Mouse (Mus musculus) hindbrain, embryonic 11.5 days (tissue): ENCODE results near the gene Gpd2. TPM values are rescaled to one million over a fixed set of nuclear protein-coding genes. Genes with fewer than 3 reads are reported as not detected.

Source experiments
- ATAC-seq: fragments of 200-750 bp; cut with Nextera tagmentation; 2 replicates; pipeline ENCODE4 v1.8.0; 2017; ENCODE audit warnings: mild to moderate bottlenecking, moderate TSS enrichment, moderate library complexity; ENCODE audit not compliant: low FRiP score
- DNase-seq: peaks from one replicate; pipeline ENCODE4 v3.0.0-alpha.2; 2015; ENCODE audit warnings: low spot score
- H3K27ac ChIP-seq: fragments of 300-500 bp; sonication (generic); 2 replicates; pipeline ENCODE4 v1.5.1; 2014; ENCODE audit warnings: mild to moderate bottlenecking, low read depth, low read length
- H3K27me3 ChIP-seq: fragments of 300-500 bp; sonication (generic); 2 replicates; pipeline ENCODE4 v1.6.1; 2014; ENCODE audit warnings: mild to moderate bottlenecking, low read length, moderate library complexity, mixed read lengths; ENCODE audit not compliant: control insufficient read depth, insufficient read depth
- H3K36me3 ChIP-seq: fragments of 300-500 bp; sonication (generic); 2 replicates; pipeline ENCODE4 v1.6.1; 2014; ENCODE audit warnings: mild to moderate bottlenecking, low read length, moderate library complexity, mixed read lengths; ENCODE audit not compliant: control insufficient read depth, insufficient read depth
- H3K4me1 ChIP-seq: fragments of 300-500 bp; sonication (generic); replicated peaks from 2 replicates; pipeline ENCODE4 v1.6.1; 2014; ENCODE audit warnings: low read length, mixed read lengths; ENCODE audit not compliant: control insufficient read depth, insufficient read depth
- H3K4me2 ChIP-seq: fragments of 300-500 bp; sonication (generic); replicated peaks from 2 replicates; pipeline ENCODE4 v1.6.1; 2014; ENCODE audit warnings: mild to moderate bottlenecking, low read depth, low read length
- H3K4me3 ChIP-seq: fragments of 300-500 bp; sonication (generic); 2 replicates; pipeline ENCODE4 v1.5.1; 2014; ENCODE audit warnings: low read depth, low read length
- H3K9ac ChIP-seq: fragments of 300-500 bp; sonication (generic); 2 replicates; pipeline ENCODE4 v1.6.1; 2014; ENCODE audit warnings: low read depth, low read length
- H3K9me3 ChIP-seq: fragments of 300-500 bp; sonication (generic); 2 replicates; pipeline ENCODE4 v1.6.1; 2016; ENCODE audit warnings: low read length; ENCODE audit not compliant: control insufficient read depth
- WGBS: fragments of 180-500 bp; shearing (Covaris S2); extraction: QIAGEN DNeasy Blood & Tissue Kit; methylation state at CpG from one replicate; pipeline ENCODE4 v1.1.7; 2014; 5-methylcytosine and 5-hydroxymethylcytosine counted together
- polyA plus RNA-seq: library from polyadenylated mRNA; unstranded; fragments of >200 nt; fragmentation: Nextera tagmentation; extraction: Ambion mirVana; gene quantifications from 2 replicates; pipeline ENCODE4 v1.2.1, GENCODE M21; 2014

Gene Gpd2
- polyA plus RNA-seq, 1 experiment from 2014 or later, result 18.2 TPM

DNA sequence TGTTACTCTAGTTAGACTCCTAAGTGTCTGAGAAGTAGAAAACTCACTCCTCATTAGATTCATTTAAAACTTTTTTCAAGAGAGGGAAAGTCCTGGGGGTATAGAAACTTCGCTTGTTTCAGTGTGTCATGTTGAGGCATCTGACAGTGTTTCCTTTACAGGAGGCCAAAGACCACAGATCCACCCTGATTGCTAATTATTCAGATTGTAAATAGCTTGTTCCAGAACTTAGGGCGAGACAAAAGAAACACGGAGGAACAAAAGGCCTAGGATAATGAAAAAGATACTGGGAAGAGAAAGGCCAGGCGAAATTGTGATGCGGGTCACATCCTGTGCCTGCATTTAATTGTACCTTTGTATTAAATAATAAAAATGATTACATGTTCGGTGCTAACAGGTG is 96.0 kb downstream of the Gpd2 start:
- Histone ChIP-seq H3K36me3 (no peaks in the 10 kb centered on the region), H3K27me3 (no peaks in the 10 kb centered on the region), H3K27ac (no peak overlapping the region), H3K9ac (no peak overlapping the region), H3K4me2 (no peak overlapping the region), H3K4me1 (no peaks in the 10 kb centered on the region), H3K9me3 (no peaks in the 10 kb centered on the region), H3K4me3 (no peak overlapping the region)
- WGBS, result 66% methylated on average over 6 of the region's 6 CpGs
- DNase-seq, result no peak
- ATAC-seq, result no peak

DNA sequence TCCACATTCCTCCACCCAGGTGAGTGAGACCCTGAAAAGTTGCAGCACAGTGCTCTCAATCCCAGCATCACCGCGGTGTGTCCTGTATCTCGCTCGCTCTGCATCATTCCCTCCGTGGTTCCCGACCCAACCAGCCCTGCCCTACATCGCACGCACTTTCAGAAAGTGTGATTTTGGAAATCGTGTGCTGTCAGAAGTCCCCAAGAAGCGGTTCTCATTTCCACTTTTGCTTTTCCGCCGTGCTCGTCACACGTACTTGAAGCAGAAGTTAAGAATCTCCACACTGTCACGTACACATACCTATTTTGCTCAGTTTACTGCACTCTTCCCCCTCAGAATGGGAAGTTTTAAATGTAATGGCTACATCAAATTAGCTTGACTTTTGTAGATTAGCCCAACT is 98.0 kb downstream of the Gpd2 start:
- Histone ChIP-seq H3K27me3 (no peaks in the 10 kb centered on the region), H3K4me2 (no peak overlapping the region), H3K27ac (no peak overlapping the region), H3K9ac (no peak overlapping the region), H3K4me3 (no peak overlapping the region), H3K9me3 (no peaks in the 10 kb centered on the region), H3K4me1 (no peaks in the 10 kb centered on the region), H3K36me3 (no peaks in the 10 kb centered on the region)
- ATAC-seq (no peak), DNase-seq (no peak)
- WGBS, result 93% methylated on average over 15 of the region's 15 CpGs

DNA sequence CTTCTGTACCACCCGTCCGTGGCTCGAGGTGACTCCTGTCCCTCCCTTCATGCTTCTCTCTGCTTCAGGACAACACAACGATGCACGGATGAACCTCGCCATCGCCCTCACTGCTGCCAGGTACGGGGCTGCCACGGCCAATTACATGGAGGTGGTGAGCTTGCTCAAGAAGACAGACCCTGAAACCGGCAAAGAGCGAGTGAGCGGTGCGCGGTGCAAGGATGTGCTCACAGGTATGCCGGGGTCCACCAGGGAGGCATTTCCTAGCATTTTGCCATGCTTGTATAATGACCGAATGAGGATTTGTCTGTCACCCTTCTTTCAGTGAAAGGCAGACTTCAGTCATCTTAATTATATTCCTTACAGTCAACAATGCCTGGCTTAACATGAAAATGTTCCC is 101.3 kb downstream of the Gpd2 start:
- no peak overlapping the region for H3K4me2 ChIP-seq
- H3K27me3 ChIP-seq, result no peaks in the 10 kb centered on the region
- no peak overlapping the region for H3K4me3 ChIP-seq
- no peaks in the 10 kb centered on the region for H3K4me1 ChIP-seq
- no peaks in the 10 kb centered on the region for H3K36me3 ChIP-seq
- no peak overlapping the region for H3K9ac ChIP-seq
- DNase-seq (no peak), ATAC-seq (no peak)
- 94% methylated on average over 16 of the region's 16 CpGs for WGBS
- no peaks in the 10 kb centered on the region for H3K9me3 ChIP-seq
- H3K27ac ChIP-seq, result no peak overlapping the region

DNA sequence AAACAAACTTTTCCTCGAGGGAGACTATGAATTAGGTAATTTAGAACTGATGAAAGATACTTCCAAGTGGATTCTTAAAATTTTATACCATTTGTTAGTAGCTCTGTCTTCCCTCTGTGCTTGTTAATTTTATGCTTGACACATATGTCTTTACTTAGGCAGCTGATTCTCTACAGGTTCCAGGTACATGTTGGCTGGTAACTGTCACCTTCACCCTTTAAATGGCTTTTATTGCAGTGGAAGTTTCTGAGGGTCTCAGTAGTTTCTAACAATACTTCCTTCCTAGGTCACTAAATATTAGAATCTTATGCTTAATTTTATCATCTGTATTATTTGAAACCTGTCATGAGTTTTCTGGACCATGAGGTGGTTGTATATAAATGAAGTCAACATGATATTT is 105.5 kb downstream of the Gpd2 start:
- H3K9ac ChIP-seq, result no peak overlapping the region
- H3K4me3 ChIP-seq, result no peak overlapping the region
- no peak overlapping the region for H3K27ac ChIP-seq
- H3K4me1 ChIP-seq, result no peaks in the 10 kb centered on the region
- no peaks in the 10 kb centered on the region for H3K27me3 ChIP-seq
- no peak overlapping the region for H3K4me2 ChIP-seq
- 50% methylated on average over 1 of the region's 1 CpGs for WGBS
- no peak for ATAC-seq
- no peak for DNase-seq
- H3K9me3 ChIP-seq, result no peaks in the 10 kb centered on the region
- no peaks in the 10 kb centered on the region for H3K36me3 ChIP-seq

DNA sequence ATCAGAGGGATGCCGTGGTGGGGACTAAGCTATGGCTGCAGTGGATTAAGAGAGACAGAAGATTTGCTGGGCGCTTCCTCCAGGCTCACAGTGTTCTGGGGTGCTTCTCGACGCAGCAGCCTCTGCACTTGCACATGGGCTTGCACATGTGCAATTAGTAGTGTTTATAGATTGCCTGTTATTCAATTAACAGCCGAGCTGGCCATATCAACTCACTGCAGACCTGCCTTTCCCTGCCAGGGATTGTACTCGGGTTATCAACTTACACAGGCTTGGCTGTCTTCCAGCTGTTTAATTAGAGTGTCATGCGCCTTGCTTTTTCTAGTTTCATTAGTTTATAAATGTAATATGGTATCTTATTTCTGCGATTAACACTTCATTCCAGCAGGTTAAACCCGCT is 113.2 kb downstream of the Gpd2 start:
- Histone ChIP-seq H3K9me3 (no peaks in the 10 kb centered on the region), H3K9ac (no peak overlapping the region), H3K4me3 (no peak overlapping the region), H3K4me1 (no peaks in the 10 kb centered on the region), H3K4me2 (no peak overlapping the region), H3K36me3 (no peaks in the 10 kb centered on the region), H3K27ac (no peak overlapping the region), H3K27me3 (no peaks in the 10 kb centered on the region)
- ATAC-seq, result no peak
- 85% methylated on average over 9 of the region's 9 CpGs for WGBS
- no peak for DNase-seq

DNA sequence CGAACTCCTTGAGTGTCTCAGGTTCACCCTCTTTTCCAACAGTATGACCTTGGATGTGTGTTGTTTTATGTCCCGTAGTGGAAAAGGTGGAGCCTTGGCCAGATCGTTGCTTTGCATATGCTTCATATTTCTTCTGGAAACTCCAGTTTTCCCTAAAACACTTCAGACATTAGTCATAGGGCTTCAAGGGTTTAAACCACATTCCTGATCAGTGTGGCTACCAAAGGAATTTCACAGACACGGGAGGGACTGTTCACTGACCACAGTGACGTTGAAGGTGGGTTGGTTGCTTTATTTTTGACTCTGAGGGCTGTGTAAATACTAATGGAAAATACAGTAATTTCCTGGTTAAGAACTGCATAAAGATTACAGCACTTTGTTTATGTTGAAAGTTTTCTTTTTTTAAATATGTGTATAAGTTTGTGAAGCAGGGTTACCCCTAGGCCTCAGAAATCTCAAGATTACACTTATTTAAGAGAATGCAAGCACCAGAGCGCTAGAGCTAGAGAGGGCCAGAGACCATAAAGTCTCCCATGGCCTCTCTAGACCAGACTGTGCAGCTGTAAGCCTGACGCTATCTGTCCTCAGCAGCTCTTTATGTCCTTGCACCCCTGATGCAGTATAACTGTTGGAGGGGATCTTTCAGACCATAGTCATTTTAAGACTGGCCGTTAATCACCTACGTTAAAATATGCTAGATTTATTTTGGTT is 116.4 kb downstream of the Gpd2 start:
- no peak overlapping the region for H3K4me3 ChIP-seq
- DNase-seq (no peak), ATAC-seq (no peak)
- no peaks in the 10 kb centered on the region for H3K36me3 ChIP-seq
- H3K9me3 ChIP-seq, result no peaks in the 10 kb centered on the region
- H3K27ac ChIP-seq, result no peak overlapping the region
- no peak overlapping the region for H3K4me2 ChIP-seq
- no peaks in the 10 kb centered on the region for H3K4me1 ChIP-seq
- H3K27me3 ChIP-seq, result no peaks in the 10 kb centered on the region
- H3K9ac ChIP-seq, result no peak overlapping the region
- WGBS, result 93% methylated on average over 9 of the region's 9 CpGs

DNA sequence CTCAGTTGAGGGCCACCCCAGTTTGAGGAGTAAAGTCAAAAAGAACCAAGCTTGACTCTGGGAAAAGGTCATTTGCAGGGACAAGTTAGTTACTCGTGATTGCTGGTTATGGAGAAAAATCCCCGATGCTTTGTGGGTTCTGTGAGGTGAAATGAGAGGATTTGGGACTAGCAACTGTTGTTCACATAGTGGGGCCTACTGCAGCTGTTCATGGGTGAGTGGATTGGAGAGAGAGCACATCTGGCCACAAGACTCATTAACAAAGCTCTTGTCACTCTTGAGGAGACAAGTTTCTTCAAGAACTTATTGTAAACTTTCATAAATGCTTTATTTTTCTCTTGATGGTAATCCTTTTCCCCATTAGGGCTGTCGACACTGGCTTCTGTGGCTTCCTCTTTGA is 117.4 kb downstream of the Gpd2 start:
- Histone ChIP-seq H3K9ac (no peak overlapping the region), H3K4me3 (no peak overlapping the region), H3K4me1 (no peaks in the 10 kb centered on the region), H3K9me3 (no peaks in the 10 kb centered on the region), H3K36me3 (no peaks in the 10 kb centered on the region), H3K27ac (no peak overlapping the region), H3K4me2 (no peak overlapping the region), H3K27me3 (no peaks in the 10 kb centered on the region)
- ATAC-seq, result no peak
- no peak for DNase-seq
- 85% methylated on average over 3 of the region's 3 CpGs for WGBS

DNA sequence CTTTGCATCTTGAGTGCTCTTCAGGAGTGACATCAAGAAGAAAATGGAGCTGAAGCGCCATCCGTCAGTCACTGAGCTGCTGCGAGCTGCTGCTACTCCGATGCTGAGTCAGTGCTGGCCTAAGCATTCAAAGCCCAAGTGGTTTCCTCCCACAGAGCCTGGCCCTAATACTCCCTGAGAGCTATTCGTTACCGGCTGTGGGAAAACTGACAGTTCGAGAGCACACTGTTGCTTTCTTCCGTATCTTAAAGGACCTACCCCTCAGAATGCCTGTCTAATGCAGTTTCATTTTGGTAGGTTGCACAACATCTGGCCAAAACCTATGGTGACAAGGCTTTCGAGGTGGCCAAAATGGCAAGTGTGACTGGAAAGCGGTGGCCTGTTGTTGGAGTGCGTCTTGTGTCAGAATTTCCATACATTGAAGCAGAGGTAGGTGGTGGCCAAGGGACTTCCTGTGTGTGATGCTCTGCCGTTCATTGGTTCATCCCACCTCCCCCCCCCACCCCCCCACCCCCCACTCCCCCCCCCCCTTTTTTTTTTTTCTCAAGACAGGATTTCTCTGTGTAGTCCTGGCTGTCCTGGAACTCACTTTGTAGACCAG is 118.9 kb downstream of the Gpd2 start:
- Histone ChIP-seq H3K9ac (no peak overlapping the region), H3K4me1 (no peaks in the 10 kb centered on the region), H3K36me3 (no peaks in the 10 kb centered on the region), H3K27me3 (no peaks in the 10 kb centered on the region), H3K4me3 (no peak overlapping the region), H3K9me3 (no peaks in the 10 kb centered on the region), H3K27ac (no peak overlapping the region), H3K4me2 (no peak overlapping the region)
- ATAC-seq, result no peak
- no peak for DNase-seq
- WGBS, result 84% methylated on average over 12 of the region's 12 CpGs

DNA sequence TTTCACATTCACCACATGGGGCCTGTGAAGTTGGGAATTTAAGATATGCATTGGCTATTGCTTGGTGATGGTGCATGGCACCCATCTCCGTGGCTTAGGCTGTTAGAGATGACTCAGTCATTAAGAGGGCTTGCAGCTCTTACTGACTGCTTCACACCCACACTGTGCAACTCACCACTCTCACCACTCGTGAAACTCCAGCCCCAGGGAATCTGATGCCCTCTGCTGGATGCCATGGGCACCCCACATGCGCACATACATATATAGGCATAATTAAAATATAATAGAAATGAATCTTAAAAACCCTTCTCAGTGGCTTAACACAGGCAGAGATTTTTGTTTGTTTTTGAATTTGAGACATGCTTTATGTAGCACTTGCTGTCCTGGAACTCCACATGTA is 125.1 kb downstream of the Gpd2 start:
- no peak for ATAC-seq

More for the DNA sequence above, 125.1 kb downstream of the Gpd2 start:
- 89% methylated on average over 3 of the region's 3 CpGs for WGBS
- Histone ChIP-seq H3K9ac (no peak overlapping the region), H3K4me3 (no peak overlapping the region), H3K9me3 (no peaks in the 10 kb centered on the region), H3K36me3 (no peaks in the 10 kb centered on the region), H3K4me2 (no peak overlapping the region), H3K27ac (no peak overlapping the region), H3K27me3 (no peaks in the 10 kb centered on the region), H3K4me1 (no peaks in the 10 kb centered on the region)
- no peak for DNase-seq
